Mouse (Mus musculus): ENCODE measurements around the gene Gm14151. TPM values are rescaled to one million over a fixed set of nuclear protein-coding genes. Genes with fewer than 3 reads are reported as not detected.

Gm14151 gene
- polyA plus RNA-seq, 1 experiment, result not detected

GRCm38 (mm10) chr2:151037876-151038552 is 54.1 kb downstream of the Gm14151 start:
- DNase-seq, result peak; percentile 2
- Histone ChIP-seq H3K27me3 (ENCODE audit: control insufficient read depth, insufficient read depth, low read length) (no peaks in the 10 kb centered on the region), H3K4me3 (ENCODE audit: control insufficient read depth, insufficient read depth, low read length) (peak overlapping the region; percentile 39), H3K4me1 (replicated peaks; ENCODE audit: control insufficient read depth, insufficient read depth, low read length) (peaks cover 12% of the 10 kb centered on the region), H3K36me3 (ENCODE audit: control insufficient read depth, insufficient read depth, low read length) (no peaks in the 10 kb centered on the region), H3K27ac (ENCODE audit: control insufficient read depth, insufficient read depth, low read length) (no peak overlapping the region)
- WGBS, result 35% methylated on average over 18 of the region's 18 CpGs
- TF ChIP-seq POLR2A (IDR thresholded peaks at IDR 0.05; ENCODE audit: control insufficient read depth, extremely low read depth, insufficient read depth, low read length, poor library complexity) (no peak), CTCF (IDR thresholded peaks at IDR 0.05; ENCODE audit: borderline replicate concordance, control insufficient read depth, extremely low read depth, insufficient read depth, low read length, poor library complexity) (no peak)

DNA sequence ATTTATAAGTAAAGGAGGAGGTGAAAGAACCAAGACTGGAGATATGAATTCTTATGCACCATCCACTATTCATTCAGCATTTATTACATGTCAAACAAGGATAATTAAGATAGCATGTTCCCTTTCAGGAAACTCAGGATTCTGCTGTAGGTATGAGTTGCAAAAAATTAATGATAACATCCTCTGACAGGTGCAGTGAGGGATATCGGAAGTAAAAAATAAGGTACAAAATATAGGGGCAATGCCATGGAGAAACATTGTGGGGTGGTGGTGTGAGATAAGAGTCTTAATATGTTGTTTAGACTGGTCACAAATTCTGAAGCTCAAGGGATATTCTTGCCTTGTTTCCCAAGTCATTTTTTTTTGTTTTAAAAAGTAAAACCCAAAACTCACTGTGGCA is 54.9 kb downstream of the Gm14151 start:
- no peaks in the 10 kb centered on the region for H3K36me3 ChIP-seq (ENCODE audit: control insufficient read depth, insufficient read depth, low read length)
- no peak overlapping the region for H3K27ac ChIP-seq (ENCODE audit: control insufficient read depth, insufficient read depth, low read length)
- no peak for DNase-seq
- H3K27me3 ChIP-seq (ENCODE audit: control insufficient read depth, insufficient read depth, low read length), result no peaks in the 10 kb centered on the region
- no peak overlapping the region for H3K4me3 ChIP-seq (ENCODE audit: control insufficient read depth, insufficient read depth, low read length)
- 96% methylated on average over 1 of the region's 1 CpGs for WGBS
- H3K4me1 ChIP-seq (replicated peaks; ENCODE audit: control insufficient read depth, insufficient read depth, low read length), result peaks cover 12% of the 10 kb centered on the region
- TF ChIP-seq POLR2A (IDR thresholded peaks at IDR 0.05; ENCODE audit: control insufficient read depth, extremely low read depth, insufficient read depth, low read length, poor library complexity), result no peak
- no peak for TF ChIP-seq CTCF (IDR thresholded peaks at IDR 0.05; ENCODE audit: borderline replicate concordance, control insufficient read depth, extremely low read depth, insufficient read depth, low read length, poor library complexity)

Other genes with a start within 250 kb of the Gm14151 start
- gene Abhd12, start 187.6 kb downstream of the Gm14151 start, polyA plus RNA-seq (2012; rRNA removed), result 48.4 and 63.0 TPM in 2 replicates
- 10.8 and 12.3 TPM in 2 replicates for gene Gins1, start 186.9 kb downstream of the Gm14151 start, polyA plus RNA-seq (2012; rRNA removed)
- 0.40 and 0.46 TPM in 2 replicates for gene Ninl, start 53.0 kb downstream of the Gm14151 start, polyA plus RNA-seq (2012; rRNA removed)
- 3.0 and 4.3 TPM in 2 replicates for gene Nanp, start 53.0 kb downstream of the Gm14151 start, polyA plus RNA-seq (2012; rRNA removed)
- gene Gm14147, start 5.9 kb upstream of the Gm14151 start, polyA plus RNA-seq (2012; rRNA removed), result 0.11 TPM in 1 of 2 replicates, not detected in the other

Measured in thymus, adult 2 months (tissue).